Mouse (Mus musculus): ENCODE data around the gene 4931409K22Rik. TPM values are rescaled to one million over a fixed set of nuclear protein-coding genes. Genes with fewer than 3 reads are reported as not detected.
"Not testable (repeated sequence)": the region's sequence is repeated elsewhere in the genome, so short reads cannot be mapped to it uniquely, and the experiment has no call there.

Gene 4931409K22Rik
- polyA plus RNA-seq, 2 experiments from 2014 or later = 0.46 TPM; not detected in 1

GRCm38 (mm10) chr5:24592471-24593160 is 36.0 kb upstream of the 4931409K22Rik start:
- no peak for ATAC-seq

DNA sequence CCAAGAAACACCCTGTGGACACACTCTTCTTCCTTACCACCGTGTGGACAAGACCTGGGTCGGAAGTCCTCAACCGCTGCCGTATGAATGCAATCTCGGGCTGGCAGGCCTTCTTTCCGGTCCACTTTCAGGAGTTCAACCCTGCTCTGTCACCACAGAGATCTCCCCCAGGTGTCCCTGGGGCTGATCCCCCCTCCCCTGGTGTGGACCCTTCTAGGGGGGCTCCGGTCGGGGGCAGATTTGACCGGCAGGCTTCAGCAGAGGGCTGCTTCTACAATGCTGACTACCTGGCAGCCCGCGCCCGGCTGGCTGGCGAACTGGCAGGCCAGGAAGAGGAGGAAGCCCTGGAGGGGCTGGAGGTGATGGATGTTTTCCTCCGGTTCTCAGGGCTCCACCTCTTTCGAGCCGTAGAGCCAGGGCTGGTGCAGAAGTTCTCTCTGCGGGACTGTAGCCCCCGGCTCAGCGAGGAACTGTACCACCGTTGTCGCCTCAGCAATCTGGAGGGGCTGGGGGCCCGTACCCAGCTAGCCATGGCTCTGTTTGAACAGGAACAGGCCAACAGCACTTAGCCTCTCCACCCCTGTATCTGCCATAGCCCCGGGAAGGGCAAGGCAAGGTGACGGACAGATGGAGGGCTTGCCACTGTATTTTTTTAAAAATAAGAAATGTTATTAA is 35.3 kb upstream of the 4931409K22Rik start:
- ATAC-seq = no peak

GRCm38 (mm10) chr5:24591268-24591721 is 34.7 kb upstream of the 4931409K22Rik start:
- no peak for ATAC-seq

DNA sequence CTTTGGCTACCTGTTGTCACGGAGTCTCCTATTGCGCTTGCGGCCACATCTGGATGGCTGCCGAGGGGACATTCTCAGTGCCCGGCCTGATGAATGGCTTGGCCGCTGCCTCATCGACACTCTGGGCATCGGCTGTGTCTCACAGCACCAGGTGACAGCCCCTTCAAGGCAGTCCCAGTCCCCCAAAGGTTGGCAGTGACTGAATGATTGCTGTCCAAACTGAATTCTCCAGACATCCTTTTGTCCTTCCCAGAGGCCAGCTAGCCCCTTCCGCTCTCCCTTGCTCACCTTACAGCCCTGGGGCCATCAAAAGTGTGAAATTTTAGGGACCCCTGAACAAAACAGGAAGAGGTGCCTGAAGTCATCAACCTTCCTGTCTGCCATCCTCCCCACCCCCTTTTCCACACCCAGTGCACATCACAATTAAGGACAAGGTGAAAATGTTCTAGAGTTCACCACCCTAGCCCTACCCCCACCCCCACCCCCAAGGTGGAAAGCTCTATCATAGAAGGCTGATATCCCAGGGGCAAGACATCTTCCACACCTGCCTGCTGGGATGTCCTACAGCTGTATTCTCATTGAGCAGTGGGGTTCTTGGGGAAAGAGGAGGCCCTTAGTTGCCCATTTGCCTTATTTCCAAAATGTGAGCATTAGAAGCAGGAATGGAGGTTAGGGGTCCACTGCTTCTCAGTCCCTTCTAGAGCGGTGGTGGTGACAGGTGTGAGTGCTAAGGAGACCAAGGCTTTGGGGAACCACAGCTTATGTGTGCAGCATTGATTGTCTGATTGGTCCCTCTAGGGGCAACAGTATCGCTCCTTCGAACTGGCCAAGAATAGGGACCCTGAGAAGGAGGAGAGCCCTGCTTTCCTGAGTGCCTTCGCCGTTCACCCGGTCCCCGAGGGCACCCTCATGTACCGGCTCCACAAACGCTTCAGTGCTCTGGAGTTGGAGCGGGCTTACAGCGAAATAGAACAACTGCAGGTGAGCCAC is 33.2 kb upstream of the 4931409K22Rik start:
- ATAC-seq = no peak

- no peak for ATAC-seq
Measured at GRCm38 (mm10) chr5:24587200-24587577, 30.6 kb upstream of the 4931409K22Rik start.

DNA sequence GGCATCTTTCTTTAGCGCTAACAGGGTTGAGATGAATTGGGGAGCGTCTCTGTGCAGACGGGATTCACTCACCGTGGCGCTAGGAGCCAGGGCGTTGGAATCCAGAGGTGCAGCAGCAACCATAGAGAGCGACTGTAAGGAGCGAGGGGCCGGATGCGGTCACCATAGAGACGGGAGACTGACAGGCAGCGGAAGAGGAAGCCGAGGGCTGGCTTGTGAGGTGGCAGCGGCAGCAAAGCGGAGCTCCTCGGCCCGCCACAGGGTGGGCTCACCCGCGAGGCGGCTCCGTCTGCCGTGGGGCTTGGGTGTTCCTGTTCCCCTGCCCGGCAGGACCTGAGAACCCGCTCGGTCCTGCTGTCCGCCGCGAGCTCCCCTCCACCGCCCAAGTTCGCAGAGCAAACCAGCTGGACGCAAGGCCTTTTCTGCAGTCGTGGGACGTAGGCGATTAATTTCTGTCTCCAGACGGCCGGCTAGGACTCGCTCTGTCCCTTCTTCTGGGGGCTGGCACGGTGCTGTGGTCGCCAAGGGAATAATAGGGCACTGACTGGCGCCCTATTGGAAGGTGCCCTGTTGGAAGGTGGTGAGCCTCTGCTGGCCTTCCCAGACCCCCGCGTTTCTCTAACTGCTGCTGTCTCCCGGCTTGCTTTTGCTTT is 30.1 kb upstream of the 4931409K22Rik start, which contains the start of gene Chpf2:
Gene Chpf2 (plus strand): TSS at position 195 of the 653 bp plus-strand sequence.
- peak; percentile 99 for ATAC-seq

DNA sequence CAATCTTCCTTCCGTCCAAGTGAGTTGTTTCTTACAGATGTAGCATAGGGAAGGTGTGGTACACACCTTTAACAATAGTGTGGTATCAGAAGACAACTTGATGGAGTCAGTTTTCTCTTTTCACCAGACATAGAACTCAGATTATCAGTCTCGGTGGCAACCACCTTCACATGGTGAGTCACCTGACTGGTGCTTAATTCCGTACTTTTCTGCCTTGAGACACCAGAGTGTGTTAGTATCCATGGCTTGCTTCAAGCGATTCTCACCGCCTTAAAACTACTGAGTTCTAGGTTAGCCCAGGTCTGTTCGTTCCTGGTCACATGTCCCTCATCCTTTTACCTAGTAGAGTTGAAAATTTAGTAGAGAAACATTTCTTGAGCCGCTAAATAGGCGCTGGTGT is 29.5 kb upstream of the 4931409K22Rik start:
- ATAC-seq = peak; percentile 30

DNA sequence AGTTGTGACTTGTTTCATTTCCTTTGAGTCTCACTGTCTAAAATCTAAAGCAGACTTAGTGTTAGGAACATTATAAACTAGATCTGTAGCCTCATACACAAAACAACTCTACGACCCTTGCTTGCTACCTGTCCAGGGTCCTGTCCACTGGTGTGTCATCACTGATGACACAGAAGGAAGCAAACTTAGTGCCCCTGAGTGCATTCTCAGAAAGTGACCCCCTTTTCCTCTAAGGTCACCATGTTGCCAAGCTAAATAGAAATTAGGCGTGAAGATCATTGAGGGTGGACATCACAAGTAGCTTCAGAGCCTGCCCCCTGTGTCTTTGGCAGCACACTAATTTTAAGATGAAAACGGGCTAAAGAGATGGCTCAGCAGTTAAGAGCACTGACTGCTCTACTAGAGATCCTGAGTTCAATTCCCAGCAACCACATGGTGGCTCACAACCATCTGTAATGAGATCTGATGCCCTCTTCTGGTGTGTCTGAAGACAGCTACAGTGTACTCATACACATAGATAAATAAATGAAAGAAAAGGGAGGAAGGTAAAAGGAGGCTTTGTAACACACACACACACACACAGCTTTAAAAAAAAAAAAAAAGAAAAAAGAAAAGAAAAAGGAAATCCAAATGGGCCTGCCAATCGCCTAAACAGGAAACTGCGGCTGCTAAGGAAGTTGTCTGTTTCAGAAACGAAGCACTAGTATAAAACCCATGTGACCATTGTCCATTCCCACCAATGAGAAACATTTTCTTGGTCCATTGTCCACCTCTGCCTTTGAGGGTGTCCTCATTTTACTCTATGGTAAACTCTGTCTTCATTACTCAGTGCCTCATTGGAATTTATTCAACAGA is 21.7 kb upstream of the 4931409K22Rik start:
- no peak for ATAC-seq

GRCm38 (mm10) chr5:24577183-24577929 is 20.7 kb upstream of the 4931409K22Rik start, which contains the start of gene Abcf2:
Gene Abcf2 (minus strand): TSS chr5:24577467.
- peak; percentile 91 for ATAC-seq

- ATAC-seq = peak; percentile 22
Measured at GRCm38 (mm10) chr5:24576801-24577182, 20.2 kb upstream of the 4931409K22Rik start.

GRCm38 (mm10) chr5:24575948-24576347 is 19.3 kb upstream of the 4931409K22Rik start:
- no peak for ATAC-seq

GRCm38 (mm10) chr5:24555335-24555734 is 1.3 kb downstream of the 4931409K22Rik start:
- not testable (repeated sequence) for ATAC-seq

DNA sequence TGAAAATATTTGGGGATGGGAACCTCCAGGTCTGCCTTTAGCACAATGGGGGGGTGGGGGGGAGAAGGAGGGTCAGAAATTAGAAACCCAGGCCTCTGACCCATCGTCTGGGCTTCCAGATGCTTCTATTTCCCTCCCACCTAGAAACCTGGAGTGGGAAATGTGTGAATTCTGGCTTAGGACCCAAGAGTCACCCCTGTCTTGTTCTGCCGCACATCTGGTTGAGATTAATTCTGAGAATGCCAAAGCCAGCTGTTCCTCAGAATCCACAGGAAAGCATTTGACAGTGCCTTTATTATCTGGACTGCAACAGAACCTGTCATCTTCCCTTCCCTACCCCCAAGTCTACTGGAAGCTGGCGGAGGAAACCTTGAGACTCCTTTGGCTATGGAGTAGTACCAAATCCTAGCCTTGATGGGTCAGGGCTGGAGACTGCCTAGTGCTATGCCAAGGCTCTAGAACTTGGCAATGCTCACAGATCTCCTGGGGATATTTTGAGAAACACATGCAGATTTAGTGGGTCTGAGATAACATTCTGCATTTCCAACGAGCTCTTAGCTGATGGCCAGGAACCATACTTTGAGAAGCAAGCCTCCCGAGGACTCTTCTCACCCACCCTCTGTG is 2.9 kb downstream of the 4931409K22Rik start:
- no peak for ATAC-seq

- ATAC-seq = no peak
Measured at GRCm38 (mm10) chr5:24551317-24551688, 5.3 kb downstream of the 4931409K22Rik start.

DNA sequence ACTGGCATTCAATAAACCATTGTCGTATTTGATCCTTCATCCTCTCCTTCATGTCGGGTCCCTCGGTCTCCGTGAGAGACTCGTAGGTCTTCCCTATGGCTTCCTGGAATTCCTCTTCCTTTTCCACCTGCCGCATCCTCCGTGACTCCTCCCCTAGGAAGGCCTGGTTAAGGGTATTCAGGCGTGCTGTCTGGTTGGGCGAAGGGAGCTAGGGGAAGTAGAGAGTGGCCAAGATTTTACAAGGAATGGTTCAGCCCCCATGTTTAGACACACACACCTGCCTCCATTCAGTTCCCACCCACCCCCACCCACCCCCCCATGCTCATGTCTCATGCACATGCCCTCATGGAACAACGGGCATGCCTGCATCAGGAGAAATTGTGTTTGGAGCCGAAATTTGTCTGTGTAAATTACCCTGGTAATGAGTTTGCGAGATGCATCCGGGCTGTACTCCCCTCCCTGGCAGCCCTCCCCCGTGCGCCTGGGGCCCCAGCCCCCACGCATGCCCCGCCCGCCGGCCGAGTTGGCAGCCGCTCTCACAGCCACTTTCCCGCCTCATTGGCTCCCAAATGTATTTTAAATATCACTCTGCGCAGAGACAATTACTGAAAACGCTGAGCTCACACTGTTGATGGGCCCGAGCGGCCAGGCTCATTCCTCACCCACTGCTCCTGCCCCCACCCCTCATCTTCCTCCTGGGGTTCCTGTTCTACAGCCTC is 5.9 kb downstream of the 4931409K22Rik start:
- ATAC-seq = no peak

- no peak for ATAC-seq
Measured at GRCm38 (mm10) chr5:24542643-24543042, 14.0 kb downstream of the 4931409K22Rik start.

GRCm38 (mm10) chr5:24541144-24541569 is 15.5 kb downstream of the 4931409K22Rik start:
- no peak for ATAC-seq

DNA sequence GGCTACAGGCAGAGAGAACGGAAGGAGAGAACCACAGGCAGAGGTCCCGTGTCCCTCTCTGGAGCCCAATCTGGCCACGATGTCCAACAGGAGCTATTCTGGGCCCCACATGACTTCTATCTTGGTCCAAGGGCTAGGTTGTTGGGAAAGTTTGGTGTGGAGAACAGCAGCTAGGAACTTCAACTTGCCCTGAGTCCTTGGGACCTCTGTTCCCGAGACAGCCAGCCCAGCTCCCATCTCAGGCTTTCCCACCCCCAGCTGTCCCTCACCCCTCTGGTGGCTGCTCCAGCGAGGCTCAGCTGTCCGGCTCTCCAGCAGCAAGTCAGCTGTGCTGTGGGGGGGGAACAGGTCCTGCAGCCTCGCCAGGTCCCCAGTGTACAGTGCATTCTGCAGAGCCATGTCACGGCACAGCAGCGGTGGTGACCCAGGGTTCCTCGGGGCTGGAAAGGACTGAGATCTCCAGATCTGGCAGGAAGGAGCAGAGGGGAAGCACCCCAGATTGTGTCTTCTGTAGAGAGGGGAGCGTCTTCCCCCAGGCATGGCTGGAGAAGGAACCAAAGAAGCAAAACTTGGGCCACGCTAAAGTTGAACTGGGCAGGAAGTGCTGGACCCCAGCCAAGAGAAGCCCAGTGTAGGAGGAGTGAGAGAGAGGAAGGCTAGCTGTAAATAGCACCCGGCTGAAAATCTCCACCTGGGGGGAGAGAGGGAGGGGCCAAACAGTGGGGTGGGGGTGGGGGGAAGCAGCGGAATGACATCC is 16.0 kb downstream of the 4931409K22Rik start, which contains the start of gene Asb10:
Gene Asb10 (minus strand): TSS at position 592 of the 757 bp plus-strand sequence.
- no peak for ATAC-seq
